Mouse (Mus musculus): Measurements from ENCODE around the gene Dennd2a.
A peak's percentile ranks its signal among the peaks of the same experiment; 100 is the strongest.
"Not testable (repeated sequence)": the region's sequence is repeated elsewhere in the genome, so short reads cannot be mapped to it uniquely, and the experiment has no call there.

The Dennd2a gene

GRCm38 (mm10) chr6:39451033-39451432, 106.6 kb downstream of the Dennd2a start:
- DNase-seq (ENCODE audit: low read depth, low spot score): peak; percentile 44

- no peak for DNase-seq (ENCODE audit: low read depth, low spot score)
Measured at GRCm38 (mm10) chr6:39450580-39450979, 107.1 kb downstream of the Dennd2a start.

- DNase-seq (ENCODE audit: low read depth, low spot score): no peak
Measured at GRCm38 (mm10) chr6:39447429-39448185, 110.1 kb downstream of the Dennd2a start.

- DNase-seq (ENCODE audit: low read depth, low spot score): no peak
Measured at GRCm38 (mm10) chr6:39445801-39446572, 111.7 kb downstream of the Dennd2a start.

- no peak for DNase-seq (ENCODE audit: low read depth, low spot score)
Measured at GRCm38 (mm10) chr6:39442786-39443287, 114.8 kb downstream of the Dennd2a start.

GRCm38 (mm10) chr6:39440207-39440606, 117.5 kb downstream of the Dennd2a start:
- no peak for DNase-seq (ENCODE audit: low read depth, low spot score)

- not testable (repeated sequence) for DNase-seq (ENCODE audit: low read depth, low spot score)
Measured at GRCm38 (mm10) chr6:39437519-39437918, 120.1 kb downstream of the Dennd2a start.

- DNase-seq (ENCODE audit: low read depth, low spot score): no peak
Measured at GRCm38 (mm10) chr6:39435875-39436274, 121.8 kb downstream of the Dennd2a start.

- DNase-seq (ENCODE audit: low read depth, low spot score): no peak
Measured at GRCm38 (mm10) chr6:39434886-39435492, 122.7 kb downstream of the Dennd2a start.

GRCm38 (mm10) chr6:39434111-39434885, 123.4 kb downstream of the Dennd2a start:
- DNase-seq (ENCODE audit: low read depth, low spot score): no peak

- DNase-seq (ENCODE audit: low read depth, low spot score): no peak
Measured at GRCm38 (mm10) chr6:39433701-39434100, 124.0 kb downstream of the Dennd2a start.

- no peak for DNase-seq (ENCODE audit: low read depth, low spot score)
Measured at GRCm38 (mm10) chr6:39433174-39433573, 124.5 kb downstream of the Dennd2a start.

GRCm38 (mm10) chr6:39430722-39431121, 126.9 kb downstream of the Dennd2a start:
- no peak for DNase-seq (ENCODE audit: low read depth, low spot score)

GRCm38 (mm10) chr6:39429007-39429788, 128.5 kb downstream of the Dennd2a start:
- no peak for DNase-seq (ENCODE audit: low read depth, low spot score)

GRCm38 (mm10) chr6:39427276-39428003, 130.2 kb downstream of the Dennd2a start:
- no peak for DNase-seq (ENCODE audit: low read depth, low spot score)

GRCm38 (mm10) chr6:39426725-39427124, 130.9 kb downstream of the Dennd2a start:
- no peak for DNase-seq (ENCODE audit: low read depth, low spot score)

GRCm38 (mm10) chr6:39425181-39425580, 132.5 kb downstream of the Dennd2a start:
- DNase-seq (ENCODE audit: low read depth, low spot score): no peak

GRCm38 (mm10) chr6:39423686-39424085, 134.0 kb downstream of the Dennd2a start:
- DNase-seq (ENCODE audit: low read depth, low spot score): no peak

- DNase-seq (ENCODE audit: low read depth, low spot score): no peak
Measured at GRCm38 (mm10) chr6:39423130-39423551, 134.5 kb downstream of the Dennd2a start.

- no peak for DNase-seq (ENCODE audit: low read depth, low spot score)
Measured at GRCm38 (mm10) chr6:39420867-39421266, 136.8 kb downstream of the Dennd2a start.

All from CD4-positive, CD25-positive, alpha-beta regulatory T cell, adult 2 months (primary cell).